Mouse (Mus musculus): ENCODE data around the gene Krtap19-2. TPM values are rescaled to one million over a fixed set of nuclear protein-coding genes. Genes with fewer than 3 reads are reported as not detected.

Gene Krtap19-2
- not detected for total RNA-seq (2021)
- long read RNA-seq, experiment 1: 0 reads
- long read RNA-seq, experiment 2: 0 reads

DNA sequence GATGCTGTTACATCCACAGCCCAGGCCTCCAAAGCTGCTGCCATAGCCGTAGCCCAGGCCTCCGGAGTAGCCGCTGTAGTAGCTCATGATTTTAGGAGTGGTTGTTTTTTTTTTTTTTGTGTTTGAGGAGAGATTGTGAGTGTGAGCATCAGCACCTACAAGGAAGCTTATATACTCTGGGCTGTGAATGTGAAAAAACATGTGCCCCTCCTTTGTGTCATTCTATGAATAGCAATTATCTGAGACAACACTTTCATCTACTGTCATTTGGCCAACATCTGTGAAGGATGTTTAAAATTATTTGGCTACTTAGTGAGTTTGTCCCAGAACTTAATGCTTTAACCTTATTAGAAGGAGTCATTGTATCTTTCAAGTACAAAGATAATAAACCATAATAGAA lies at the start of gene Krtap19-2:
Krtap19-2 (minus strand) TSS at position 101 of the 400 bp plus-strand sequence.
- DNase-seq: no peak

DNA sequence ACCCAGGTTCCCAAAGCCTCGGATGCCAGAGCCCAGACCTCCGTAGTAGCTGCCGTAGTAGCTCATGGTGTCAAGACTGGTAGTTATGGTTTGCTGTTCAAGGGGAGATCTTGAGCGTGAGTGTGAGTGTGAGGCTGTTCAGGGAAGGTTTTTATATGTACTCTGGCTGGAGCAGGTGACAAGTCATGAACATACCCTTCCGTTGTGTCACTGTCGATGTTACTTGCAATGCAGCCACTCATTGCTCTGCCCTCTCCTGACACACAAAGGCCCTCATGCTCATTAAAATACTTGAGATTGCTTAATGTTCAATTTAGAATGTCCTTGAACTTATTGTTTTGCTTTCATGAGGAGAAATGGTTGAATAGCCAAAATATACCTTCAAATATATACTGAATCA lies 22.3 kb upstream of the Krtap19-2 start, which contains the start of gene Krtap19-5:
Krtap19-5 (minus strand) TSS at position 101 of the 400 bp plus-strand sequence.
- no peak for DNase-seq

DNA sequence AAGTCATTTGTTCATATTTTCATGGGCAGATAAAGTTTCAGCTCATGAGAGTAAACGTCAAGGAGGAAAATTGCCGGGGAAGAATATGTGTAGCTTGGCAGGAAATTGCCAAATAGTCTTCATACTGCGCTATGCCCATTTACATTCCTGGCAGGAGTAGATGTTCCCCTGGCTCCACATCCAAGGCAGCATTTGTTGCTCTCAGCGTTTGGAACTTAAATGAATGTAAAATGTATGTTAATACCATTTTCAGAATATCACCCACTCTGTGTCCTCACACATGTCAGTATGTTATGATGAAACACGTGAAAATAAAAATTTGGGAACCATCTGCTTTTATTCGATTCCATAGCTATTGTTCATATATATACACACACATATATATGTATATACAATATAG lies 12.8 kb upstream of the Krtap19-2 start:
- DNase-seq: no peak

DNA sequence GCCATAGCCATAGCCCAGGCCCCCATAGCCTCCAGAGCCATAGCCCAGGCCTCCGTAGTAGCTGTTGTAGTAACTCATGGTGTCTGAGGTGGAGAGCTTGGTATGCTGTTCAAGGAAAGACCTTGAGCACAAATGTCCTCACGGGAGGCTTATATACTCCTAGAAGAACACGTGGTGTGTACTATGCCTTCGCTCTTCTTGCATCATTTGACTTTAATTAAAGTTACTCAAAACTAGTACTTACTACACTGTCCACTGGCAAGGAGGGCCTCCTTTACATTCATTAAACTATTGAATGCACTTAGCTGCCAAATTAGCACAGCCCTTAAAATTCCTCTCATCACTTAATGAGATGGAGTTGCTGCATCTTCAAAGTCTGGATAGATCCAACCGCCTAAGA lies 10.9 kb upstream of the Krtap19-2 start, which contains the start of gene Krtap19-4:
Krtap19-4 (minus strand) TSS at position 101 of the 400 bp plus-strand sequence.
- no peak for DNase-seq

DNA sequence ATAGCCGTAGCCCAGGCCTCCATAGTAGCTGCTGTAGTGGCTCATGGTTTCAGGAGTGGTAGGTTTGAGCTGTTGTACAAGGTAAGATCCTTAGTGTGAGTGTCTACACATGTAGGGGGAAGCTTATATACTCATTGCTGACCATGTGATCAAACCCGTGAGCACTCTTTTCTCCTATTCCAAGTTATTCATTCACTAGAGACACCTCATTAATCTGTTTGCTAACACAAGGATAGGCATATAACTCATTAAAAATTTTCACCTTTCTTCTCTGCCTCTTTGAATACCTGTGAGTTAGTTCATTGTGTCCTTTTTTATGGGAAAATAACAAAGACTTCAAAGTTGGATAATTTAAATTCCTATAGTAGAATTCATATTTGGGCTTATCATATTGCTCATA lies 3.9 kb upstream of the Krtap19-2 start, which contains the start of gene Krtap19-3:
Krtap19-3 (minus strand) TSS at position 101 of the 400 bp plus-strand sequence.
- no peak for DNase-seq

DNA sequence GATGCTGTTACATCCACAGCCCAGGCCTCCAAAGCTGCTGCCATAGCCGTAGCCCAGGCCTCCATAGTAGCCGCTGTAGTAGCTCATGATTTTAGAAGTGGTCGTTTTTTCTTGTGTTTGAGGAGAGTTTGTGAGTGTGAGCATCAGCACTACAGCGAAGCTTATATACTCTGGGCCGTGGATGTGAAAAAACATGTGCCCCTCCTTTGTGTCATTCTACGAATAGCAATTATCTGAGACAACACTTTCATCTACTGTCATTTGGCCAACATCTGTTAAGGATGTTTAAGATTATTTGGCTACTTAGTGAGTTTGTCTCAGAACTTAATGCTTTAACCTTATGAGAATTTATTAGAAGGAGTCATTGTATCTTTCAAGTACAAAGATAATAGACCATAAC lies 4.8 kb downstream of the Krtap19-2 start, which contains the start of gene Krtap19-1:
Krtap19-1 (minus strand) TSS at position 101 of the 400 bp plus-strand sequence.
- DNase-seq: no peak

DNA sequence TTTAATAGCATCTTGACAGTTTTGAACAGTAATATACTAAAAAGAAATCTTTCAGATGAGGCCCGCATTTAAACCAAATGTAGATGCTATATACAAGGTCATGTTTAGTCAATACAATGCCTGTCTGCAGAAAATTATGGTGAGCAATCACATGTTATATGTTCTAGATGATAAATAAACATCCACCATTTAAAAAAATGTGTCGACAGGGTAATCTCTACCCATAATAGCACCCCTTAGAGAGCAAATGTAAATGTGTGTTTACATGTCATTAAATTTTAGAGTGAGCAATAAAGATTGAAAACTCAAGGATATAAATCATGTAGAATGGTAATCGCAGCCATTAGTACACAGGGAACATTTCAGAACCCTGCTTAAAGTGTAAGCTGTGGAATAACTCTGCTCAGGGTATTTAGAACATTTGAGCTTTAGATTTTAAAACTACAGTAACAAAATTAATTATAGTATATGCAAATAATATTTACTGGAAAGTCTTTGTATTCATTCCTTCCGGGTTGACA lies 9.1 kb downstream of the Krtap19-2 start:
- no peak for DNase-seq

DNA sequence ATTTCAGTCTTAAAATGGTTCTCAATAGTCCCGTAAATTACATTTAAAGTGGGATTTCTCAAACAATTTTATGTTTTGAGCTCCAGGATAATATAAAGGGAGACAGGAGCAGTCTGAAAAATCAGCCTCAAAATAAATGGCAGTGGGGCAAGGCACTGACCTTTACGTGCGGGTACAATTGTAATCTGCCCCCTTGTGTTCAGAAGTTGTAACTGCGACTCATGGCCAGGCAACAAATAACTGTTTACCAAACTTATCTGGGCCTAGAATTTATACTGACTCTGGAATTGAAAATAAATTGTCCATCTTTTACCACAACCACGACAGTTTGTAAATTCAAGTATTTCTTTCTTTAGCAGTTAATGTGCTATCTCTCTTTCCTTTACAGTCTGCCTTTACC lies 22.6 kb downstream of the Krtap19-2 start:
- peak in 1 of 2 experiments; percentile 4 for DNase-seq

DNA sequence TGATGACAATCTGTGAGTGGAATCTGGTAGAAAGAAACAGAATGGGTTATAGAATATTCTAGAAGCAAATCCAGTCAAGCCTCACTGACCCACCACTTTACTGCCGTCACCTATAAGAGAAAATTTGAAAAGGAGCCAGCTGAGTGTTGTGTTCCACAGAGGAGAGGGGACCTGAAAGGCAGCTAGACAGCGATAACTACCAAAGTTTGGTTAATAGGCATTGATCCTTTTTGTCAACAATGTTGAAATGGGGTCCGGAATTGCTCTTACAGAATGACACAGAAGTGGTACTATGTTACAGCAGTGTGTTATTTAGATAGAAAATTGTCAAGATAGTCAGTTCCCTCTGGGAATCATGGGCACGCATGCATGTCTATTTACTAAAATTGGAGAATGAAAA lies 25.5 kb downstream of the Krtap19-2 start:
- no peak for DNase-seq

DNA sequence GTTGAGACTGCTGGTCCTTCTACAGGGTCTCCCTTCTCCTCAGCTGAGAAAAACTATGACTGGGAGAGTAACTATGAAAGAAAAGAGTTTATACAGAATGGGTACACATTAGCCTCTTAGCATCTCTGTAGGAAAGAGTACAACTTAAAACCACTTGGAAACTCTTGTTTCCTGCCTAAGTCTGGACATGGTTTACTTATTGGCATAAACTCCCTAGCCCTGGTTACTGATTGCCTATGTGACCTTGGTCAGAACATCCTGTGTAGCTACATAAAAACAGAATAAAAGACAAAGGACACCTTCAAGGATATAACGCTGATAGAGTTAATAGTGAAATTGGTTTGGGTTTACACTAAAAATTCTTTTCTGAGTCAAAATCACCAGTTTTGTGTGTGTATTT lies 26.7 kb downstream of the Krtap19-2 start:
- no peak for DNase-seq

DNA sequence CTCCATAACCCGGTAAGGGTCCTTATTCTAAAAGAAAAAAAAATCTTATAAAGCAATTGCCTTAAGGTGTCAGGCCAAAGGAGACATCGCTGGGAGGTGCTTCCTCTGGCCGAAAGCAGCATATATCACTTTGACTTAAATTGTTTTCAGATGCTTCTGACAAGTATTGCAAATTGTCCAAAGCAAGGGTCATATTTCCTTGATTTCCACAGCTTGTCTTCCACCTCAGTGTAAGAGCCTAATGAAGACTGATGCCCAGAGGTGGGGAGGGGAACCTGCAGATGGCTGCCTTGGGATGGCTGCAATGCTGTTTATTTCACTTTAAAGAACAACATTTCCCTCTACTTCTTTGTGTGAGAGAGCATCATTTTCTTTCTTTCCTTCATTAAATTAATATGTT lies 47.1 kb downstream of the Krtap19-2 start:
- no peak for DNase-seq

DNA sequence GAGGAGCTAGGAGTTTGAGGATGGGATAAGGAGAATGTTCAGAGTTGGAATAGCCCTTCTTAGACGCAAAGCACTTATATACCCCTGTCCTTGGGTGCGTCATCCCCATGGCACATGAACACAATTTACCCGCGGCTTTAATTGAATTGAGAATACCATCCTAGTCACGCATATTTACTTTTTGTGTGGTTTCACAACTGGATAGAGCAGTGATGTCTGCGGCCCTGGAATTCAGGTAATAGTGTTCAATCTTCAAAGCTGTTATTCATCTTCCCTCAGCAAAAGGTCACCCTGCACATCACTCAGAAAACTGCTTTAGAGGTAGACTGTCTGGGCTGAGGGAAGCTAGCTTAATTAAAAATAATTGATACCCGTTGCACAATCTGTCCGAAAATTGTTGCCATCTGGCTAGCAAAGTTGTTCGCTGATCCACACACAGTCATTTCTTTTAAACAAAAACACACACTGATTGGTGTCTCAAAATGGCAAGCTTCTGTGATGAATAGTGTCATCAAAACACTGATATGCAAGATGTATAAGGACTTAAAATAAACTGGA lies 47.9 kb downstream of the Krtap19-2 start, which contains the start of gene Krtap14:
Krtap14 (minus strand) TSS at position 51 of the 558 bp plus-strand sequence.
- DNase-seq: no peak

DNA sequence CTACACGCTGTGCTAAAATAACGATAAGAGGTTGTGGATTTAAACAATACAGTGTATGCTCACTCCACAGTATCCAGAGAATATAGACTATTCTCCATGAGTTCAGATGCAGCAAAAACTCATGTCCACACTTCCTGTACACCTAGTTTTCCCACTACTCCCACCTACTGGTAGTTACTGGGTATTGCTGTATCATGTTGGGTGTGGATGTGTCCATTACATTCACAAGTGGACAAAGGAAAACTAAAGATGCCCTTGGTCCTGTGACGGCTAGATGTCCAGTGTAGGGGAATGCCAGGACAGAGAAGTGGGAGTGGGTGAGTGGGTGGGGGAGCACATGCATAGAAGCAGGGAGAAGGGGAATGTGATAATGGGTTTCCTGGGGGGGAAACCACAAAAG lies 50.3 kb downstream of the Krtap19-2 start:
- peak in 1 of 2 experiments; percentile 1 for DNase-seq

Other genes starting within 250 kb of the Krtap19-2 start
- not detected for gene 2310079G19Rik, start 246.6 kb downstream of the Krtap19-2 start, total RNA-seq (2021)
- gene Krtap26-1, start 226.5 kb downstream of the Krtap19-2 start, total RNA-seq (2021): not detected
- gene Krtap27-1, start 202.6 kb downstream of the Krtap19-2 start, total RNA-seq (2021): not detected
- gene 2310061N02Rik, start 166.3 kb downstream of the Krtap19-2 start, total RNA-seq (2021): not detected
- gene Krtap13-1, start 145.4 kb downstream of the Krtap19-2 start, total RNA-seq (2021): not detected
- not detected for gene Krtap13, start 122.6 kb downstream of the Krtap19-2 start, total RNA-seq (2021)
- not detected for gene 2310034C09Rik, start 115.4 kb downstream of the Krtap19-2 start, total RNA-seq (2021)
- gene 2310057N15Rik, start 100.1 kb downstream of the Krtap19-2 start, total RNA-seq (2021): not detected
- not detected for gene Gm5965, start 96.4 kb downstream of the Krtap19-2 start, total RNA-seq (2021)
- gene Gm20741, start 62.0 kb downstream of the Krtap19-2 start, total RNA-seq (2021): not detected
- gene Krtap15, start 54.1 kb downstream of the Krtap19-2 start, total RNA-seq (2021): not detected
- gene Krtap14, start 48.1 kb downstream of the Krtap19-2 start, total RNA-seq (2021): not detected
- not detected for gene Krtap19-1, start 4.9 kb downstream of the Krtap19-2 start, total RNA-seq (2021)
- gene Krtap19-3, start 3.8 kb upstream of the Krtap19-2 start, total RNA-seq (2021): not detected
- not detected for gene Krtap19-4, start 10.8 kb upstream of the Krtap19-2 start, total RNA-seq (2021)
- gene Krtap19-5, start 22.2 kb upstream of the Krtap19-2 start, total RNA-seq (2021): not detected
- not detected for gene Krtap19-9b, start 58.0 kb upstream of the Krtap19-2 start, total RNA-seq (2021)
- not detected for gene Krtap16-3, start 88.6 kb upstream of the Krtap19-2 start, total RNA-seq (2021)
- not detected for gene Krtap22-2, start 136.5 kb upstream of the Krtap19-2 start, total RNA-seq (2021)
- not detected for gene Gm10229, start 141.0 kb upstream of the Krtap19-2 start, total RNA-seq (2021)
- gene Krtap6-1, start 157.4 kb upstream of the Krtap19-2 start, total RNA-seq (2021): not detected
- not detected for gene Gm10228, start 167.2 kb upstream of the Krtap19-2 start, total RNA-seq (2021)
- gene Krtap6-5, start 173.6 kb upstream of the Krtap19-2 start, total RNA-seq (2021): not detected
- gene 1110025L11Rik, start 189.7 kb upstream of the Krtap19-2 start, total RNA-seq (2021): not detected
- gene Krtap6-3, start 209.7 kb upstream of the Krtap19-2 start, total RNA-seq (2021): not detected